Mouse (Mus musculus): ENCODE results near the gene Slc25a34. TPM values are rescaled to one million over a fixed set of nuclear protein-coding genes. Genes with fewer than 3 reads are reported as not detected.

The Slc25a34 gene
- polyA plus RNA-seq, 1 experiment from 2014 or later: 0.08 TPM

- Histone ChIP-seq H3K36me3 (ENCODE audit: poor library complexity, severe bottlenecking) (peaks cover 33% of the 10 kb centered on the region), H3K27me3 (peaks cover 2% of the 10 kb centered on the region), H3K4me1 (peaks cover 3% of the 10 kb centered on the region; the same call in 1 of the 2 replicates), H3K4me3 (no peak overlapping the region), H3K9ac (no peak overlapping the region), H3K4me2 (no peak overlapping the region), H3K9me3 (replicated peaks) (no peaks in the 10 kb centered on the region), H3K27ac (no peak overlapping the region)
- ATAC-seq: no peak
- 88% methylated on average over 11 of the region's 11 CpGs for WGBS
Observed at GRCm38 (mm10) chr4:141623037-141623436, 584 bp downstream of the Slc25a34 start.

- H3K27ac ChIP-seq: no peak overlapping the region
- peaks cover 7% of the 10 kb centered on the region for H3K27me3 ChIP-seq
- H3K36me3 ChIP-seq (ENCODE audit: poor library complexity, severe bottlenecking): peaks cover 29% of the 10 kb centered on the region
- no peak overlapping the region for H3K4me2 ChIP-seq
- no peaks in the 10 kb centered on the region for H3K9me3 ChIP-seq (replicated peaks)
- 95% methylated on average over 5 of the region's 5 CpGs for WGBS
- ATAC-seq: no peak
- no peak overlapping the region for H3K4me3 ChIP-seq
- no peak overlapping the region for H3K9ac ChIP-seq
- peaks cover 7% of the 10 kb centered on the region for H3K4me1 ChIP-seq
Observed at GRCm38 (mm10) chr4:141622580-141622979, 1.0 kb downstream of the Slc25a34 start.

GRCm38 (mm10) chr4:141622091-141622490 is 1.5 kb downstream of the Slc25a34 start:
- no peak for ATAC-seq
- no peaks in the 10 kb centered on the region for H3K9me3 ChIP-seq (replicated peaks)
- H3K27ac ChIP-seq: no peak overlapping the region
- no peak overlapping the region for H3K4me2 ChIP-seq
- 80% methylated on average over 8 of the region's 8 CpGs for WGBS
- H3K27me3 ChIP-seq: peaks cover 7% of the 10 kb centered on the region
- H3K9ac ChIP-seq: no peak overlapping the region
- H3K36me3 ChIP-seq (ENCODE audit: poor library complexity, severe bottlenecking): peaks cover 25% of the 10 kb centered on the region
- H3K4me1 ChIP-seq: peaks cover 10% of the 10 kb centered on the region
- no peak overlapping the region for H3K4me3 ChIP-seq

- peaks cover 10% of the 10 kb centered on the region for H3K4me1 ChIP-seq
- no peak overlapping the region for H3K27ac ChIP-seq
- WGBS: 83% methylated on average over 8 of the region's 8 CpGs
- H3K36me3 ChIP-seq (ENCODE audit: poor library complexity, severe bottlenecking): peaks cover 19% of the 10 kb centered on the region
- H3K27me3 ChIP-seq: peaks cover 7% of the 10 kb centered on the region
- no peak overlapping the region for H3K9ac ChIP-seq
- H3K9me3 ChIP-seq (replicated peaks): no peaks in the 10 kb centered on the region
- H3K4me2 ChIP-seq: no peak overlapping the region
- no peak overlapping the region for H3K4me3 ChIP-seq
- no peak for ATAC-seq
Observed at GRCm38 (mm10) chr4:141621297-141621696, 2.3 kb downstream of the Slc25a34 start.

- H3K9ac ChIP-seq: no peak overlapping the region
- WGBS: 81% methylated on average over 9 of the region's 9 CpGs
- no peak overlapping the region for H3K4me2 ChIP-seq
- H3K27me3 ChIP-seq: peaks cover 7% of the 10 kb centered on the region
- H3K9me3 ChIP-seq (replicated peaks): no peaks in the 10 kb centered on the region
- peaks cover 10% of the 10 kb centered on the region for H3K4me1 ChIP-seq
- H3K4me3 ChIP-seq: no peak overlapping the region
- ATAC-seq: no peak
- no peak overlapping the region for H3K27ac ChIP-seq
- peaks cover 3% of the 10 kb centered on the region; the same call in 1 of the 2 replicates for H3K36me3 ChIP-seq (ENCODE audit: poor library complexity, severe bottlenecking)
Observed at GRCm38 (mm10) chr4:141619299-141619883, 4.2 kb downstream of the Slc25a34 start.

- 28% methylated on average over 20 of the region's 20 CpGs for whole genome bisulfite sequencing
- H3K4me2 ChIP-seq: peak within 1 kb of the TSS; percentile 52
Observed at GRCm38 (mm10) chr4:141618565-141619243, 4.9 kb downstream of the Slc25a34 start, which contains the start of gene Tmem82. TSS of gene Tmem82 (minus strand) at chr4:141618633.

GRCm38 (mm10) chr4:141617863-141618564 is 5.6 kb downstream of the Slc25a34 start:
- peaks cover 10% of the 10 kb centered on the region for H3K4me1 ChIP-seq
- H3K9ac ChIP-seq: no peak overlapping the region
- WGBS: 11% methylated on average over 22 of the region's 22 CpGs
- H3K4me2 ChIP-seq: peak overlapping the region; percentile 52
- no peaks in the 10 kb centered on the region for H3K36me3 ChIP-seq (ENCODE audit: poor library complexity, severe bottlenecking)
- H3K9me3 ChIP-seq (replicated peaks): no peaks in the 10 kb centered on the region
- H3K4me3 ChIP-seq: peak overlapping the region; percentile 10; the same call in 1 of the 2 replicates
- ATAC-seq: peak; percentile 19; the same call in 1 of the 2 replicates
- no peak overlapping the region for H3K27ac ChIP-seq
- H3K27me3 ChIP-seq: peaks cover 7% of the 10 kb centered on the region

More at GRCm38 (mm10) chr4:141618565-141619243, 4.9 kb downstream of the Slc25a34 start, which contains the start of gene Tmem82:
- no peaks in the 10 kb centered on the region for H3K9me3 ChIP-seq (replicated peaks)
- H3K9ac ChIP-seq: no peak within 1 kb of the TSS
- H3K27me3 ChIP-seq: peaks cover 7% of the 10 kb centered on the region
- no peak for ATAC-seq
- H3K27ac ChIP-seq: no peak within 1 kb of the TSS
- peak within 1 kb of the TSS; percentile 10; the same call in 1 of the 2 replicates for H3K4me3 ChIP-seq
- peaks cover 10% of the 10 kb centered on the region for H3K4me1 ChIP-seq
- no peaks in the 10 kb centered on the region for H3K36me3 ChIP-seq (ENCODE audit: poor library complexity, severe bottlenecking)

- Histone ChIP-seq H3K4me3 (0 out of 2 replicates have a peak overlapping the region, but pooled peaks have one; percentile 10), H3K4me2 (peak overlapping the region; percentile 52), H3K9me3 (replicated peaks) (no peaks in the 10 kb centered on the region), H3K4me1 (peaks cover 10% of the 10 kb centered on the region), H3K27me3 (peaks cover 7% of the 10 kb centered on the region), H3K9ac (no peak overlapping the region), H3K36me3 (ENCODE audit: poor library complexity, severe bottlenecking) (no peaks in the 10 kb centered on the region), H3K27ac (no peak overlapping the region)
- 6% methylated on average over 20 of the region's 20 CpGs for WGBS
- peak; percentile 28; the same call in 1 of the 2 replicates for ATAC-seq
Observed at GRCm38 (mm10) chr4:141617299-141617698, 6.3 kb downstream of the Slc25a34 start.

GRCm38 (mm10) chr4:141616811-141617210 is 6.8 kb downstream of the Slc25a34 start:
- Histone ChIP-seq H3K27ac (no peak overlapping the region), H3K27me3 (peaks cover 7% of the 10 kb centered on the region), H3K4me3 (no peak overlapping the region), H3K4me1 (peaks cover 10% of the 10 kb centered on the region), H3K4me2 (no peak overlapping the region), H3K9me3 (replicated peaks) (no peaks in the 10 kb centered on the region), H3K36me3 (ENCODE audit: poor library complexity, severe bottlenecking) (no peaks in the 10 kb centered on the region), H3K9ac (no peak overlapping the region)
- 77% methylated on average over 6 of the region's 6 CpGs for WGBS
- no peak for ATAC-seq

GRCm38 (mm10) chr4:141614946-141615345 is 8.7 kb downstream of the Slc25a34 start:
- Histone ChIP-seq H3K4me2 (no peak overlapping the region), H3K9ac (no peak overlapping the region), H3K27me3 (peaks cover 7% of the 10 kb centered on the region), H3K9me3 (replicated peaks) (no peaks in the 10 kb centered on the region), H3K27ac (no peak overlapping the region), H3K4me1 (peaks cover 10% of the 10 kb centered on the region), H3K36me3 (ENCODE audit: poor library complexity, severe bottlenecking) (no peaks in the 10 kb centered on the region), H3K4me3 (no peak overlapping the region)
- ATAC-seq: no peak
- 87% methylated on average over 14 of the region's 14 CpGs for WGBS

GRCm38 (mm10) chr4:141609538-141609937 is 14.1 kb downstream of the Slc25a34 start:
- no peak for ATAC-seq
- Histone ChIP-seq H3K9me3 (replicated peaks) (no peaks in the 10 kb centered on the region), H3K4me3 (no peak overlapping the region), H3K4me1 (no peaks in the 10 kb centered on the region), H3K27me3 (no peaks in the 10 kb centered on the region), H3K4me2 (no peak overlapping the region), H3K27ac (no peak overlapping the region), H3K9ac (no peak overlapping the region), H3K36me3 (ENCODE audit: poor library complexity, severe bottlenecking) (no peaks in the 10 kb centered on the region)
- WGBS: 88% methylated on average over 6 of the region's 6 CpGs

- WGBS: 89% methylated on average over 11 of the region's 11 CpGs
- H3K4me1 ChIP-seq: no peaks in the 10 kb centered on the region
- H3K9me3 ChIP-seq (replicated peaks): no peaks in the 10 kb centered on the region
- H3K4me2 ChIP-seq: no peak within 1 kb of the TSS
- ATAC-seq: no peak
- H3K27ac ChIP-seq: no peak within 1 kb of the TSS
- no peak within 1 kb of the TSS for H3K4me3 ChIP-seq
- no peaks in the 10 kb centered on the region for H3K36me3 ChIP-seq (ENCODE audit: poor library complexity, severe bottlenecking)
- H3K27me3 ChIP-seq: peaks cover 13% of the 10 kb centered on the region
- no peak within 1 kb of the TSS for H3K9ac ChIP-seq
Observed at GRCm38 (mm10) chr4:141605861-141606260, 17.8 kb downstream of the Slc25a34 start, which contains the start of gene Fblim1. TSS of gene Fblim1 (minus strand) at chr4:141606096.
